Mouse (Mus musculus): ENCODE results near the gene Col20a1.

Gene Col20a1

GRCm38 (mm10) chr2:180994360-180994759 is 8.0 kb downstream of the Col20a1 start:
- no peak for DNase-seq (ENCODE audit: low spot score)

- no peak for DNase-seq (ENCODE audit: low spot score)
These were observed 9.1 kb downstream of the Col20a1 start for GRCm38 (mm10) chr2:180995457-180995856.

GRCm38 (mm10) chr2:180996436-180996835 is 10.1 kb downstream of the Col20a1 start:
- DNase-seq (ENCODE audit: low spot score), result peak; percentile 65

GRCm38 (mm10) chr2:180996905-180997304 is 10.6 kb downstream of the Col20a1 start:
- DNase-seq (ENCODE audit: low spot score), result no peak

- DNase-seq (ENCODE audit: low spot score), result no peak
These were observed 20.7 kb downstream of the Col20a1 start for GRCm38 (mm10) chr2:181007054-181007453.

GRCm38 (mm10) chr2:181008339-181008738 is 22.0 kb downstream of the Col20a1 start:
- DNase-seq (ENCODE audit: low spot score), result no peak

GRCm38 (mm10) chr2:181031406-181031934 is 45.1 kb downstream of the Col20a1 start:
- DNase-seq (ENCODE audit: low spot score), result no peak

GRCm38 (mm10) chr2:181032407-181032806 is 46.1 kb downstream of the Col20a1 start:
- DNase-seq (ENCODE audit: low spot score), result peak; percentile 44

GRCm38 (mm10) chr2:181033310-181033709 is 47.0 kb downstream of the Col20a1 start:
- no peak for DNase-seq (ENCODE audit: low spot score)

- DNase-seq (ENCODE audit: low spot score), result no peak
These were observed 48.9 kb downstream of the Col20a1 start for GRCm38 (mm10) chr2:181035186-181035585.

- DNase-seq (ENCODE audit: low spot score), result no peak
These were observed 50.2 kb downstream of the Col20a1 start for GRCm38 (mm10) chr2:181036561-181036960.

- DNase-seq (ENCODE audit: low spot score), result no peak
These were observed 52.5 kb downstream of the Col20a1 start for GRCm38 (mm10) chr2:181038644-181039355.

GRCm38 (mm10) chr2:181039356-181039680 is 53.0 kb downstream of the Col20a1 start:
- DNase-seq (ENCODE audit: low spot score), result no peak

- no peak for DNase-seq (ENCODE audit: low spot score)
These were observed 55.6 kb downstream of the Col20a1 start for GRCm38 (mm10) chr2:181041941-181042340.

GRCm38 (mm10) chr2:181042376-181042775 is 56.0 kb downstream of the Col20a1 start:
- DNase-seq (ENCODE audit: low spot score), result no peak

GRCm38 (mm10) chr2:181043437-181043836 is 57.1 kb downstream of the Col20a1 start, which contains the start of gene Chrna4:
TSS of gene Chrna4 (minus strand) at chr2:181043546.
- no peak for DNase-seq (ENCODE audit: low spot score)

GRCm38 (mm10) chr2:181044001-181044400 is 57.7 kb downstream of the Col20a1 start:
- no peak for DNase-seq (ENCODE audit: low spot score)

- DNase-seq (ENCODE audit: low spot score), result peak; percentile 34
These were observed 62.1 kb downstream of the Col20a1 start for GRCm38 (mm10) chr2:181048252-181048945.

GRCm38 (mm10) chr2:181048986-181049385 is 62.7 kb downstream of the Col20a1 start:
- no peak for DNase-seq (ENCODE audit: low spot score)

- DNase-seq (ENCODE audit: low spot score), result no peak
These were observed 65.8 kb downstream of the Col20a1 start for GRCm38 (mm10) chr2:181052171-181052570.

- DNase-seq (ENCODE audit: low spot score), result no peak
These were observed 71.0 kb downstream of the Col20a1 start for GRCm38 (mm10) chr2:181057341-181057740.

GRCm38 (mm10) chr2:181058193-181058592 is 71.9 kb downstream of the Col20a1 start:
- no peak for DNase-seq (ENCODE audit: low spot score)

- DNase-seq (ENCODE audit: low spot score), result peak; percentile 85
These were observed 73.8 kb downstream of the Col20a1 start for GRCm38 (mm10) chr2:181060127-181060526.

All from MN1 (cell line).